Mouse (Mus musculus): ENCODE data around the gene Cabp2.
A peak's percentile ranks its signal among the peaks of the same experiment; 100 is the strongest.
"Not testable (repeated sequence)": the region's sequence is repeated elsewhere in the genome, so short reads cannot be mapped to it uniquely, and the experiment has no call there.

The Cabp2 gene

GRCm38 (mm10) chr19:4081394-4081793 is at the start of gene Cabp2:
Gene Cabp2 (plus strand): TSS chr19:4081578.
- no peak for DNase-seq

DNA sequence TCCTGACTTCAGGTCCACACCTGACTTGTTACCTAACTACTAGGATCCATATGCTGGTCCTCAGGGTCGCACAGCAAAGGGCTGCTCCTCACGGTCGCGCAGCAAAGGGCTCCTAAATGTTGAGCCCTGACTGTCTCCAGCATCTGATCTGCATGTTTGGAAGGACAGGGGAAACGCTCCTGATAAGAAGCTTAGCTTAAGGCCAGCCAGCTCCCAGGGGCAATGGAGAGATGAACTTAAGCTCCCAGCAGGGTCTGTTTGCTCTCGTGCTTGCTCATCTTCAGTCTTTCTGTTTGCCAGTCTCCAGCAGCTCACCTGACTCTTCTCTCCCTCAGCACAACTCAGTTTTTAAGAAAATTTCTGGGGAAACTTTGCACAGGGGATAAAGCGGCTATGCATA is 48.7 kb upstream of the Cabp2 start:
- DNase-seq = no peak

GRCm38 (mm10) chr19:4033298-4033697 is 48.1 kb upstream of the Cabp2 start:
- no peak for DNase-seq

DNA sequence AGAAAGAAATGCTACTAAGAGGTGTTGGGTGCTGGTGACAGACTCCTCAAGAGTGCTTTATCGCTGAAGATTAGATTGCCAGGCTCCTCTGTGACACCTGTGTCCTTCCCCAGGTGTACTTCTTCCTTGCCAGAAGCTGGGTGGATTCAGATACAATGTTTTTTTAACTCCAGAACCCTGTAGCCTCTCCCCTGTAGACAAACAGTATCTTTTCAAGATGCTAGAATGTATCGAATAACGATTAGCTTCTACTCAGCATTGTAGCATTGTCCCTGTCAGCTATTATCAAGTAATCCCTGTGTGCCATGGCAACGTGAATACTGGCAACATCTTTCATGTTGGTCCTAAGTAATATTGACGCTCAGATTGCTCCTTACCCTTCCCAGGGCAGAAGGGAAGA is 47.6 kb upstream of the Cabp2 start:
- no peak for DNase-seq

- no peak for DNase-seq
Measured at GRCm38 (mm10) chr19:4036327-4037045, 44.9 kb upstream of the Cabp2 start.

DNA sequence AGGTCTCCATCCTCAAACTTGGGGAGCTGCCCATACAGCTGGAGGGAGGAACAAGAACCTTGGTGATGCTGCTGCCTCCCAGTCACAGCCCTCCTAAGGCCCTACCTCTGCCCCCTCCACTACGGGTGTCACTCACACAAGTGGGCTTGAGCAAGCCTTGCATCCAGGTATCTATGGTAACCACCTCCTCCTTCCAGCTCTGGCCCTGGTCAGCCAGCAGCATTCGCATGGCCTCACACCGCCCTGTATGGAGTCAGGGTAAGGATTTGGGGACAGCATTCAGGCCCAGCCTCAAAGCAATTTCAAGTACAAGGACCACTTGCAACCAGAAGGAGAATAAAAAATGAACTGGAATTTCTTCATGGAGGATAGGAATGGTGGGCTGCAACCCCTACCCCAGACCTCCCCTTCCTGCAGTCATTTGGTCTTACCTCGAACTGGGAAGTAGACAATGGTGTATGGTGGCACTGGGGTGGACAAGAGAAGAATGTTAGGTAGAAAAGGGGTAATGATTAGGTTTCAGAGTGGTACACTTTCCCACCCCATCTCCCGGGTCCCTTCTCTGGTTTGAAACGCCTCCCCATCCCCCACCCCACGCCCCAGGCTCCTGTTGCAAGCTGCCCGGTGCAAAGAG is 44.1 kb upstream of the Cabp2 start:
- not testable (repeated sequence) for DNase-seq

GRCm38 (mm10) chr19:4037788-4038232 is 43.6 kb upstream of the Cabp2 start, which contains the start of gene Gstp1:
Gene Gstp1 (minus strand): TSS chr19:4037985.
- DNase-seq = peak; percentile 81

- DNase-seq = not testable (repeated sequence)
Measured at GRCm38 (mm10) chr19:4040941-4041340, 40.4 kb upstream of the Cabp2 start.

- not testable (repeated sequence) for DNase-seq
Measured at GRCm38 (mm10) chr19:4041500-4041899, 39.9 kb upstream of the Cabp2 start.

DNA sequence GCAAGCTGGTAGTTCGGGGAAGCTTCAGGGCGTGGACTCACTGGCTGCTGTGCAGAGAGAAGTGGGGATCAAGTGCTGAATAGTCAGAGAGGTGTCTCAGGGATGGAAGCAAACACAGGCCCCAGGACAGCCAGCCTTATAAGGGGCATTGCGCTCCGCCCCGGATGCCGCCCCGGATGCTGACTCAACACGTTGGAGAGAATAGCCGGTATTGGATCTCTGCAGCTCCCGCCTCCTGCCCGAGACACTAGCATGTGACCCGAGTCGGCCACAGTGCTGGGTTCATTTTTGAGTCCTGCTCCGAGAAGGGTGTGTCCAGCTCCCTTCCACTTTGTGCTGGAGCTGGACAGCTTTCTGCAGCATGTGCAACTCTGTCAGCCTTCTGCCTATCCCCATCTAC is 39.3 kb upstream of the Cabp2 start:
- DNase-seq = no peak

DNA sequence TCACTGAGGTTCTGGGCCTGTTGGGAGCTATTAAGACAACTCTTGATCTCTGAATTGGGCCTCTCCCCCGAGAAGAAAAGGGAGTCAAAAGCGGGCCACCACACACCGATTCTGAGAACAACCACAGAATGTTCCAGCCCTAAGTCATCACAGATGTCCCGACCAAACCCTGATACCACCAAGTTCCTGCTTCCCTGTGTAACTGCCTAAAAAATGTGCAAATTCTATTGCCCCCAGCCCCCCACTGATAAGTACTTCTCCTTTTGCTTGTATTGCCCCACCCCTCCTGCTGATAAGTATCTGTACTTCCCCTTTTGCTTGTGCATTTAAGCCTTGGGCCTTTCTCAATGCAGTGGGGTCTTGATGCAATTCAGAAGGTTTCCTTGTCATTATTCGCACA is 37.3 kb upstream of the Cabp2 start:
- DNase-seq = not testable (repeated sequence)

DNA sequence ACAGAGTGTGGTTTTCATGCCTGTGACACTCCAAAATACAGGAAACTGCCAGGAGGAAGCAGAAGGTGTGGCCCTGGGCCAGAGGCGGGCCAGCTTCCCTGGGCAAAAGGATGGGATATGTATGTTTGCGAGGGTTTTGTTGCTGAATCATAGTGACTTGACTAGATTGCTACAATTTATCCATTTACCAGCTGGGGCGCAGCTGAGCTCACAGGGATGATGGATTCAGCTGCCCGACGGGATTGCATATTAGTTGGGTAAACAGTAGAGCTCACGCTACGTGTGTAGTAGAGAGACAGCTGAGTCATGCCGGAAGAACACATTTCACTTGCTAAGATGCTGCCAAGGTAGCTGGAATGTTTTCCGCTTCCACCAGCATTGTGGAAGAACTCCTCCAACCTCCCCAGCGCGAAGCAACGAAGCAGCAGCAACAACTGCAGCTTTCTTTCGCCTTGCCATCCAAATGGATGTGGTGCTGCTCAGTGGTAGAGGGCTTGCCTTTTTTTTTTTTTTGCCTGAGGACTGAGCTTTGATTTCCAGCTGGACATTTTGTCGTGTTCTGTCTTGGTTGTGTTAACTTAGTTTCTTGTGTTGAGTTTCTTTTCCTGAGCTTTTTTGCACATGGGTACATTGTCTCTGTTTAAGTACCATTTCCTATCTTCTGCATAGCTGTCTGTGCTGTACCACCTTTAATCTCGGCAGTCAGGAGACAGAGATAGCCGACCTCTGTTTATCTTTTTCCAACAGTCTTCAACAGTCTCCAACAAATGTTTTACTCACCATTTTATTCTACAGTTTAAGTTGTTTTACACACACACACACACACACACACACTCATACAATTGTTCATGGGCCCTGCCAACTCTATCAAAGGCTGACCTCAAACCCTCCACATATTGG is 35.2 kb upstream of the Cabp2 start, which contains the start of gene Gstp2:
Gene Gstp2 (minus strand): TSS at position 58 of the 900 bp plus-strand sequence.
- DNase-seq = peak; percentile 59

DNA sequence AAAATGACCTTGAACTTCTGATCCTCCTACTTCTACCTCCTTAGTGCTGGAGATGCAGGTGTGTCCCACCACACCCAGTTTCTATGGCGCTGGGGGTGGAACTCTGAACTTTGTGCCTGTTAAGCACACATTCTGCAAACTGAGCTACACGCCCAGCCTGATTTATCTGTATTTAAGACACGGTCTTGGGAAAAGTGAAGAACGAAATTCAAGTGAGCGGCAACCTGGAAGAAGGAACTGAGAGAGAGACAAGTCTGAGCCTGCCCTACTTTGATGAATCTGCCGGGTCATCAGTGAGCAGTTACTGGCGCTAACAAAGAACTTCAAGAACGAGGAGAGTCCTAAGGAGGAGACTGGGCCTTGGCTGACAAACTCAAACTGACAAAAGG is 34.5 kb upstream of the Cabp2 start:
- DNase-seq = no peak

DNA sequence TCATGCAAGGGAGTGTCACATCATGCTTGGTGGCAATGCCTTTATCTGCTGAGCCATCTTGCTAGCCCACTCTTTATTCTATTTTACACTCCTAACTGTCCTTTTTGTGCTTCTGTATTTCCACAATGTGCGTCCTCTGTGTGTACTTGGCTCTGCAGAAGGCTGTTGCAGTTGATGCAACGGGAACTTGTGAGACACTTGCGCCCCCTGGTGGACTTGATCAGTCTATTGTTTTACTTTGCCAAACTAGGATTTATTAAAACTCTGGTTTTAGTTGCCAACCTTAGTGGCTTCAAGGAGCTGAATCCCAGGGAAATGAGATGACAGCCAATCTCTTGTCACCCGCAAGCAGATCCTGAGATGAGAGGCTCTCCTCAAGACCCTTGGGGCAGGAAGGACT is 33.5 kb upstream of the Cabp2 start:
- DNase-seq = peak; percentile 87

GRCm38 (mm10) chr19:4049069-4049468 is 32.3 kb upstream of the Cabp2 start:
- DNase-seq = not testable (repeated sequence)

GRCm38 (mm10) chr19:4051016-4051415 is 30.4 kb upstream of the Cabp2 start:
- no peak for DNase-seq

GRCm38 (mm10) chr19:4051741-4052515 is 29.4 kb upstream of the Cabp2 start:
- DNase-seq = peak; percentile 78

DNA sequence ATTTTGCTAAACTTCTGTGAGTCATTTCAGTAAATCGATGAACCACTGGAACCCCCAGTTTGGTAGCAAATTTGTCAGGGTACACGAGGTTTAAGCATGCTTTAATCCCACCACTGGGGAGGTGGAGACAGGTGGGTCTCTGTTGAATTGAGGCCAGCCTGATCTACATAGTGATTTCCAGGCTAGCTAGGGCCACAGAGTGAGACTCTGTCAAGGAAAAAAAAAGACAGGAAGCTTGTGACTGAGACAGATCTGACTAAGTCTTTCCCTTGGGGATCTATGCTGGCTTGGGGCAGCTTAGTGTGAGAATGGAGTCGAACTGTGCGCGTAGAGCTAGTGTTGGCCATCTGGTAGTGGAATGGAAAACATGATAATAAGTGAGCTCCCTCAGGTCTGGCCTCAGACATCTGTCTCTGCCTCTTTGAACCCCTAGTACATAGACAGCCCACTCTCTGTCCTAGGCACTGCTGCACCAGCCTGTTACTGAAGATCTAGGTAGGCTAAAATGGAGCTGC is 28.8 kb upstream of the Cabp2 start:
- no peak for DNase-seq

DNA sequence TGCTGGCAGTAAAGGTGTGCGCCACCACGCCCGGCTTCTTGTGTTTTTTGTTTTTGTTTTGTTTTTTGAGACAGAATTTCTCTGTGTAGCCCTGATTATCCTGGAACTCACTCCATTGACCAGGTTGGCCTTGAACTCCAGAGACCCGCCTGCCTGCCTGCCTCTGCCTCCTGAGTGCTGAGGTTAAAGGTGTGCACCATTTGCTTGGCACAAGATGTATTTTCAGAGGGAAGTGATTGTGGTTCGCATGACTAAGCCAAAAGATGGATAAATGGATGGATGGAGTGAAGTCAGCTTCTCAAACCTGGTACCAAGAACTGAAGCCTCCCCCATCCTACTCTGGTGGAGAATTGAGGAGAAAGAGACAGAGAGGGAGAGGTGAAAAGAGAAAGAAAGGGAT is 26.8 kb upstream of the Cabp2 start:
- DNase-seq = no peak

GRCm38 (mm10) chr19:4055216-4055946 is 26.0 kb upstream of the Cabp2 start:
- DNase-seq = no peak

- no peak for DNase-seq
Measured at GRCm38 (mm10) chr19:4055947-4056693, 25.3 kb upstream of the Cabp2 start.
